Mouse (Mus musculus) adrenal gland, adult 8-10 months (tissue): ENCODE results near the gene Srprb. TPM values are rescaled to one million over a fixed set of nuclear protein-coding genes. Genes with fewer than 3 reads are reported as not detected.

ENCODE experiments used
- DNase-seq: peaks from one replicate; pipeline ENCODE4 v3.0.0; 2022
- total RNA-seq, 4 experiments: library from RNA; stranded (reverse); gene quantifications; 2 replicates each; pipeline ENCODE4 v1.2.4; 2022

Srprb gene
- total RNA-seq, result 10 to 100 TPM; 38.6 to 47.5 (median 43.1) TPM

GRCm38 (mm10) chr9:103201561-103202260 lies at the start of gene Srprb:
Gene Srprb, minus strand, starts transcription at chr9:103202137.
- DNase-seq, result peak; percentile 88

- peak; percentile 15 for DNase-seq
These were observed 46.7 kb upstream of the Srprb start for GRCm38 (mm10) chr9:103248618-103249017.

GRCm38 (mm10) chr9:103246526-103247168 lies 44.7 kb upstream of the Srprb start:
- no peak for DNase-seq

DNA sequence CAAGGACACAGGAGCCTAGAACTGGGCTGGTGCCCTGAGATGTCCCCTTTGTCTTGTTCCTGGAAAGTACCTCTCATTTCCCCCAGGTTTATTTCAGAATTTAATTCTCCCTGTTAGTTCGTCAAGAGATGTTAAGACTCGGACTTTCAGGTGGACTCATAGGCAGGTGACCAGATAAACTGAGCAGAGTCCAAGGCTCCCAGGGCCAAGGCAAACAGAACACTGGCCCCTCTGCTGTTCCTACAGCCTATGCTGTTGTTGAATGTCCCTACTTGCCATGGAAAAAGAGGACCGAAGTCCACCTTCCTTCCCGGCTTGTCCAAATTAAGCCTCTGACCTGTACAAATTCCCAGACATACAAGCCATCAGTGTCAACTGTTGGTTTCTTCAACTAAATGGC lies 41.7 kb upstream of the Srprb start:
- DNase-seq, result no peak

DNA sequence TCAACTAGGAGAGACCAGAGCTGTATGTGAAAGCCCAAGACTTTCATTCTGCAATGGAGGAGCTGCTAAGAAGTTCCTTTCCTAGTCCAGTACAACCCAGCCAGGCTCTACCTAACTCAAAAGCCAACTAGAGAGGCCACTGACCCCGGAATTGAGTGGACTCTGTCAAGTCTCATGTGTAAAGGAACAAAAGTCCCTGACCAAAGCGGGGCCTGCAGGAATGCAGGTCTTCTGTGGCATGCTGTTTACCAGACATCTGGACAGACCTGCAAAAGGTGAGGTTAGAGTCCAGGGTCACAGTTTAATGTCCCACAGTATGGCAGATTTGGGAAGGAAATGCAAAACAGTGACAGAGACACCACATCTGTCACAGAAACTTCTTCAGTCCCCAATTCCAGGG lies 39.3 kb upstream of the Srprb start:
- DNase-seq, result no peak

DNA sequence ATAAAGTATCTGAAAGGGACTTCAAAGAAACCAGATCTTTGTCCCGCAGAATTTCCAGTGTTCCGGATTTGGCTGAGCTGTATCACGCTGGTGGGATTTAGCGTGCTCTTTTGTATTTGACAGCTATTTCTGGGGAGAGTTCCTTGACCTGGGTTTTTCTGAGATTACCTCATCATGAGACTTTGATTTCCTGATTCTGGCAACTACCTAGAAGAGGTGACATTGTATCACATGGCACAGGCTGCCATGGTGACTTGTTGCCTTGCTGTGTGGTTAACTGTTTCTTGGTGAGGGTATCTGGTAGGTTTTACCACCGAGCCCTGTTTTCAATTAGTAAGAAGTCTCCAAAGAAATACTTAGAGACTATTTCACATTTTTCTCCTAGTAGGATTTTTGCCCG lies 37.5 kb upstream of the Srprb start:
- DNase-seq, result no peak

DNA sequence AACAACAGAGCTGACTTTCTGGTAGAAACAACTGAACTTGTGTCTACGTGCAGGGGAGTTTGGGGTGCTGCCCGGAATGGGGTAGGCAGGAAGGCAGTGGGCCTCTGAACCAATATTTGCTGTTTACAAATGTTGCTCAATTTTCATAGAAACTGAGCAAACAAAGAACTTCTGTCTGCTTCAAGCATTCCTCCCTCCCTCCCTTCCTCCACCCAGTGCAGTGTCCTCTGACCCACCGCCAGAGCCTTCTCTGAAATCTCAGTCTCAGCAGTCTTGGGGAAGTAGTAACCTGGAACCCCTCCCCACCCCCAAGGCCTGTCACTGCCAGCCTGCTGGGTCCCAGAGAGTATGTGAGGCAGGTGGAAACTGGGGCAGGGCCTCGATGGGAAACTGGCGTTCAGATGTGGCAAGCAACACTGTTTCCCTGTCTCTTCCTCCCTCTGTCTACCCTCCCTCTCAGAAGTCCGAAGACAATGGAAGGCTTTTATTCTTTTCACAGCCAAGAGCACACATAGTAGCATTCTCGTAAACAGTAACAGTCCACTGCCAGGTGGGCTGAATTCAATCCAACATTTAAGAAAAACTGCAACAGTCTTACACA lies 32.7 kb upstream of the Srprb start:
- DNase-seq, result no peak

- no peak for DNase-seq
These were observed 32.1 kb upstream of the Srprb start for GRCm38 (mm10) chr9:103234059-103234458.

DNA sequence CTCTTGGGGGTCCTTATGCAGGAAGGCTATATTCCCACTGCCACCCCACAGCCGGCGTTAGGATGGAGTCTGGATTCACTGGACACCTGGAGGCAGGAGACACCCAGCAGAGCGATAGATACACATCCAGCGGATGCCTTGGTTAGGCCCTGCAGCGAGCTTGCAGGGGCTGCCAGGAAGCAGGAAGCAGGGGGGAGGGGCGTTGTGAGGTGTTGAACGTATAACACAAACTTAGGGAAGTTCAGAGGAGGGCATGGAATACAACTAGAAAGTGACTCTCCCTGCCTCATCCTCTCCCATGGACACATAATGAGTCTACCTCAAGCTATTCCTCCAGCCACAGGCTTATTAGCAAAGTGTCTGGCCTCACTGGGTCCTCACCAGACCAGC lies 31.1 kb upstream of the Srprb start:
- no peak for DNase-seq

- no peak for DNase-seq
These were observed 30.5 kb upstream of the Srprb start for GRCm38 (mm10) chr9:103232232-103233005.

- peak; percentile 45 for DNase-seq
These were observed 28.4 kb upstream of the Srprb start, which contains the start of the genes Gm20425 and Trf for GRCm38 (mm10) chr9:103230151-103230951. Gene Gm20425, minus strand, starts transcription at chr9:103230307. Gene Trf, minus strand, starts transcription at chr9:103230444.

GRCm38 (mm10) chr9:103229037-103229867 lies 27.3 kb upstream of the Srprb start:
- no peak for DNase-seq

- no peak for DNase-seq
These were observed 26.6 kb upstream of the Srprb start for GRCm38 (mm10) chr9:103228370-103229003.

- DNase-seq, result no peak
These were observed 25.8 kb upstream of the Srprb start for GRCm38 (mm10) chr9:103227760-103228159.

DNA sequence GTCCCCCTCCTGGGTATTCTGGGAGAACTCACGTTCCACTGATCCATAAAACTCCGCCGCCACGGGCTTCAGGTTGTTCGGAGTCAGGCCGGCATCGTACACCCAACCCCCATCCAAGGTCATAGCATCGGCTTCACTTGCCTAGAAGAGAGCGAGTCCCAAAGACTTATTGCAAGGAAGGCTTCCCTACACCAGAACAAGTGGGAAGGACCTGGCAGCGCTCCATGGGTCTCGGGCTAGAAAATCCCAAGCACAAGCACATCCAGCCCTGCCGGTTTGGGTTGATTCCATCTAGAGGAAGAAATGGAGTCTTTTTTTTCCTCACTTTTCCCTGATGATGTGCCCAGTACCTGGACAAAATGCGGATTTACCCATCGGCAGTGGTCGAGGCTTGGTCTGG lies 24.9 kb upstream of the Srprb start:
- no peak for DNase-seq

GRCm38 (mm10) chr9:103225464-103225863 lies 23.5 kb upstream of the Srprb start:
- no peak for DNase-seq

DNA sequence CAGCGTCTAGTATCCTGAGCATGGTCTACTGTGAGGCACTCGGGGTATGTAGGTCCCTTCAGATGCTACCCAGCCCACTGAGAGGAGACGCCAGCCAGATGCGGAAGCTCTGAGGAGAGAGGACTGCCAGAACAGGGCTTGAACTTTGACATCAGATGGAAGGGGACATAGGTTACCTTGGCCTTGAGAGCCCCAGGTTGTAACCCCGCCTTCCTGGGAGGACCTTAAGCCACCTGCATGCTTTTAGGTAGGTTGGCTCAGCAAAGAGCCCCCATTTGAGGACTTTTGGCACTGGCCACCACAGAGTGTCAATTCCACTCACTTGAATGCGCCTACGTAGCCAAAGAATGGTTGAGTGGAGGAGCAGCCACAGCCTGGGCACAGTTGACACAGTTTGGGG lies 22.8 kb upstream of the Srprb start:
- no peak for DNase-seq

DNA sequence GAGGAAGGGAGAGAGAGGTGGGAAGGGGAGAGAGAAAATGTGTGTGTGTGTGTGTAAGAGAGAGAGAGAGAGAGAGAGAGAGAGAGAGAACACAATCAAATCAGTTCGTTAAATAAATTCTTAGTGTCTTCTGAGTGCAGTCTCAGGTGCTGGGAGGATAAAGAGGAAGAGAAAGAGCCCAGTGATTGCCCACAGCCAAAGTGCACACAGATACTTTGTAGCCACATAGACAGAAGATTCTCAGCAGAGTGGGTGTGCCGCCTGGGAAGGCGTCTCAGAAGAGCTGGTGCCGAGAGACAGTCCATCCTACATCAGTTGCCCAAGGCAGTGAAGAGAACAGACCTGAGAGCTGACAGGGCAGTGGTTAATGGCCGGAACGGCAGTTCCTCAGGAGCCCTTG lies 12.3 kb upstream of the Srprb start:
- DNase-seq, result no peak

DNA sequence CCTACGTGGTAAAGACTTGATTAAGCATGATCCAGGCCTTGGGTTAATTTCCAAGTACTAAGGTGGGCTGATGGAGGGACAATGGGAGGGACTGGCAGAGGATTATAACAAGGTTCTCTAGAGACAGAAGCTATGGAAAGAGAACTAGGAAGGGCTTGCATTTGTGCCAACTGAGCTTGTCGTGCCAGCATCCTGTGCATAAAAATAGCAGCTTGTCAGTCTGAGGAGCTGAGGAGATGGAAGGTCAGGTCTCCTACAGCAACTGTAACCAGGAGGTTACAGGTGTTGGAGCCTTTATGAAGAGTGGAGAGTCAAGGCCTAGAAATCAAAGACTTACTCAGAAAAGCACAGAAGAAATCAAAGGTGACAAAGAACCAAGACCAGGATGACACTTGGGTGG lies 11.7 kb upstream of the Srprb start:
- no peak for DNase-seq

- no peak for DNase-seq
These were observed 10.9 kb upstream of the Srprb start for GRCm38 (mm10) chr9:103212654-103213420.
